Mouse (Mus musculus) adrenal gland, adult 18-20 months (tissue): ENCODE measurements around the gene 0610009B22Rik. TPM values are rescaled to one million over a fixed set of nuclear protein-coding genes. Genes with fewer than 3 reads are reported as not detected.
A peak's percentile ranks its signal among the peaks of the same experiment; 100 is the strongest.

Experiments
- DNase-seq, 2 experiments: peaks; one replicate each; pipeline ENCODE4 v3.0.0; 2021 to 2022; ENCODE audit warnings: low spot score in 2 of 2
- total RNA-seq, 2 experiments: library from RNA; stranded (reverse); gene quantifications; 1 replicate in 1 of 2; 2 replicates in 1 of 2; pipeline ENCODE4 v1.2.3; 2021

0610009B22Rik gene
- total RNA-seq, 2 experiments from 2014 or later: 45.2 to 57.2 TPM

DNA sequence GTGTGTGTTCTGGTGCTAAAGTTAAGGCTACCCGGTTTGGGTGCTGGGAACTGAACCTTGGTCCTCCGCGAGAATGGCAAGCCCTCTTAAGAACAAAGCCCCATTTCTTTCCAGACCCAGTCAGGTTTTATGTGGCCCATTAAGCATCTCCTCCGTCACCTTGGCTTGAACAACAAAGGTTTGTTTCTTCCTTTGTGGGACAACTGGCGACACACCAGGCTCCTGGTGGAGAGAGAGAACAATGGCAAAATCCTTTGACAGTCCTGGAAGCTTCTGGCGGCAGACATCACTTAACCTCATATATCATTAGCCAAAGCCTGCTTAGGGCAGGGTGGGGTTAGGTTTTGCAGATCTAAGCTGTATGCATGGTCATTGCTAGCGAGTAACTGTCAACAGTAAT is 26.0 kb downstream of the 0610009B22Rik start:
- DNase-seq: no peak

DNA sequence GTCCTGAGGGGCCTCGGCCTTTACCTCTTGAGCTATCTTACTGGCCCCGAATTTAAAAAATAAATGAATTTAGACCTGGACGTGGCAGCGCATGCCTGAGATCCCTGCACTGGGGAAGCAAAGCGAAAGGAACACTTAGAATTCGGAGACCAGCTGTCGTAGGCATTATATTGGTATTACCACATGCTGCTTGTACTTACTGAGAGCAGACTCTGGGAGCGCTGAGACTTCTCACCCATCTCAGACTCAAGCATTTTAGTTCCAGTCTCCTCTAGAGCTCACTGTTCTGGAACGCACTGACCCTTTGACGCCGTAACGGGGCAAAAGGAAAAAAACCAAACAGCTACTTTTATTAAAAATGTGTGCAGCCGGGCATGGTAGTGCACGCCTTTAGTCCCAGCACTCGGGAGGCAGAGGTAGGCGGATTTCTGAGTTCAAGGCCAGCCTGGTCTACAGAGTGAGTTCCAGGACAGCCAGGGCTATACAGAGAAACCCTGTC is 26.8 kb downstream of the 0610009B22Rik start:
- DNase-seq: no peak

DNA sequence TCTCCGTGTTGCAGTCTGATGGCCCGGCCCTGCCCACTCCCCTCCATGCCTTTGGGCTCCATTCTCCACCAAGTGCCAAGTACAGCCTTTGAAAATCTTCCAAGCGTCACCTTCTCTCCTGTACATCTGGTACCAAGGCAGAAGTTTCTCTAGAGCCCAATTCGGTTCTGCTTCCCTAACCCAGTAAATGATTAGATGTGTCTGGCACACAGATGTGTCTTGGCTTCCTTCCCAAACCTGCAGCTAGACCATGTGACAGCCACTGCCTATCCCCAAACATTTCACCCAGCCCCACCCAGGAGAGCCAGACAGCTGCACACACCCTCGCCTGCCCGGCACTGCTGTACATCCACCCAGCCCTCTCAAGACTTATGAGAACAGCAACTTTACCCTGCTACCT is 30.0 kb downstream of the 0610009B22Rik start:
- DNase-seq: no peak

DNA sequence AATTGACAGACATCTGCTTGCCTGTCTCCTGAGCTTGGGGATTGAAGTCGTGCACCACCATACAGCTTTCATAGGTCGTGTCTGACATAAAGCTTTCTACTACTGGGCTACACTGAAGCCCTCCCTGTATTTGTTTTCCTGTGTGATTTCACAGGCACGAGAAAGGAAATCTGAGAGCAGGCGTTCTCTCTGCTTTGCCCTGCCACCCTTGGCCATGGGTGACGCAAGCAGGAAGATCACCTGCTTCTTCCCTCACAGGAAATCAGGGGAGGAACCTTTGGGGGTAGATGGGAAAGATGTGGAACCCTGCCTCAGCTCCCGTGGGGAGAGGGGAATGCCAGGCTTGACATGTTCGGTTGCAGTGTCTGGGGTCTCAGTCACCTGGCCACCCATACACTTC is 30.4 kb downstream of the 0610009B22Rik start:
- DNase-seq: no peak

DNA sequence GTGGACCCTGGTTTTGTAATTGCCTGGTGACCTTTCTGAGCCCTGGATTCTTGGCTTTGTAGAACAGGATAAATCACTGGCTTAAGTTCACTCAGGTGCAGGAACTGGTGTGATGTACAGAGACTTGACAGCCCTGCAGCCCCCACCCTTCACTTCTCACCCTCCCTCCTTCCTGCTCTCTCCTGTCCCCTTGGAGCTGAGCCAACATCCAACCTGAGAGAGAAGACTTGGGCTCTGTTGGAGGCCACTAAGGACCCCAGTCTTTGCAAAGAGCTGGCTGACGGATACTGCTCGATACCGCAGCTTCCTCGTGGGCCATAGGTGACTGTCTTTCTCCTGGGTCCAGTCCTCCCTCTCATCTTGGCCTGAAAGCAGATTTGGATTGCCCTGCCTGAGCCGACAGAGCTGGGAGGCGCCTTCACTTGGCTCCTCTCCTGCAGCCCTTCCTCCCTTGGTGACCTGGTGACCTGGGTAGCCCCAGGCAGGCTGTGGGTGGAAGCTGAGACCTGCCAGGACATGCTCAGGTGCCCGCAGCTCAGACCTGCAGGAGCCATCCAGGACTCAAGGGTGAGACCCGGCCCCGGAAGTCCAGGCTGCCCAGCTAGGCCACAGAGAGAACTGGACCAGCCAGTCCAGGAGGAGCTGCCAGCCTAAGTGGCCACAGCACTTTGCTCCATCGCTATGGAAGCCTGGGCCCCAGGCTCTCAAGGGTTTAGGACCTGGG is 31.7 kb downstream of the 0610009B22Rik start:
- no peak for DNase-seq

DNA sequence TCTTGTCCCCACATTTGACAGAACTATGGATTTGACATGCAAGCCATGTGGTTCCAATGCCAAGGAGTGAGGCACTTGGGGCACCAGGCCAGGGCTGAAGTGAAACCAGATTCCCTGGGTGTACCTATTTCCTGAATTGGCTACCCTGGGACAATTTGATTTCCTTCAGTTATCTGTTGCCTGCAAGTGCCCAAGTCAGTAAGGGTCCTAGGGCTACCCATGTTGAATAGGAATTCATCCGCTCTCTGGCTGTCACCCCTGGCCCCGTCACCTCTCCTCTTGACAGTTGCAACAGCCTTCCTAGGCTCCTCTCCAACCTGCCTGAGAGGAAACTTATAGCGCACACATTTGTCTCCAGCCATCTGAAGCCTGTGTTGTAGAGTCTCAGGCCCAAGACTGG is 33.8 kb downstream of the 0610009B22Rik start:
- DNase-seq: no peak

DNA sequence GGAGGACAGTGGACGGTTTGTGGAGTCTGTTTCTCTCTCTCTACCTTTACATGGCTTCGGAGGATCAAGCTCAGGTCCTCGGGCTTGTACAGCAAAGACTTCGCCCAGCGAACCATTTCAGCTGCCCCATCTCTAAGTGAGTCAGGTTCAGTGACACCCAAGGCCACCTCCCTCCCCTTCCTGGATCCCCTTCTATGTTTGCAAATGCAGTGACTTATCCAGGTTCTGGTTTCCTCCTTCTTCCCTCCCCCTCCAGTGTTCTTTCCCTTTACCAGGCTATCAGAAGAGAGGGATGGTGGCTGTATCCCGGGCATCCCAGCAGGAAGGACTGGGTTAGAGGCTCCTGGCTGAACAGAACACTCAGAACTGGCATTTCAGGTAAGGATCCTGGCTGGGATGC is 34.9 kb downstream of the 0610009B22Rik start:
- DNase-seq: no peak

DNA sequence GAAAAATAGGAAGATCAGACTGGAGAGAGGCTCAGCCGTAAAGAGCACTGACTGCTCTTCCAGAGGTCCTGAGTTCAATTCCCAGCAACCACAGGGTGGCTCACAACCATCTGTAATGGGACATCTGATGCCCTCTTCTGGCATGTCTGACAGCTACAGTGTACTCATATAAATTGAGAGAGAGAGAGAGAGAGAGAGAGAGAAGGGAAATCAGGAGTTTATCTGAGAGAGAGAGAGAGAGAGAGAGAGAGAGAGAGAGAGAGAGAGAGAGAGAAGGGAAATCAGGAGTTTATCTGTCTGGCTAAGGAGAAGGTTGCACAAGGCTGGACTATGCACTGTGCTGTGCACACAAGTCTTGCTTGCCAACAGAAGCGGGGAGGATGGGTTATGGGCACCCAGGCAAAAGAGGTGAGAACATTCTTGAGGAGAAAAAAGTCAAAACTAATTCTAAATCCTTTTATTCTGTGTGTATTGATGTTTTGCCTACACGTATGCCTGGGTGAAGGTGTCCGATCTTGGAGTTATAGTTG is 35.7 kb downstream of the 0610009B22Rik start:
- no peak for DNase-seq

DNA sequence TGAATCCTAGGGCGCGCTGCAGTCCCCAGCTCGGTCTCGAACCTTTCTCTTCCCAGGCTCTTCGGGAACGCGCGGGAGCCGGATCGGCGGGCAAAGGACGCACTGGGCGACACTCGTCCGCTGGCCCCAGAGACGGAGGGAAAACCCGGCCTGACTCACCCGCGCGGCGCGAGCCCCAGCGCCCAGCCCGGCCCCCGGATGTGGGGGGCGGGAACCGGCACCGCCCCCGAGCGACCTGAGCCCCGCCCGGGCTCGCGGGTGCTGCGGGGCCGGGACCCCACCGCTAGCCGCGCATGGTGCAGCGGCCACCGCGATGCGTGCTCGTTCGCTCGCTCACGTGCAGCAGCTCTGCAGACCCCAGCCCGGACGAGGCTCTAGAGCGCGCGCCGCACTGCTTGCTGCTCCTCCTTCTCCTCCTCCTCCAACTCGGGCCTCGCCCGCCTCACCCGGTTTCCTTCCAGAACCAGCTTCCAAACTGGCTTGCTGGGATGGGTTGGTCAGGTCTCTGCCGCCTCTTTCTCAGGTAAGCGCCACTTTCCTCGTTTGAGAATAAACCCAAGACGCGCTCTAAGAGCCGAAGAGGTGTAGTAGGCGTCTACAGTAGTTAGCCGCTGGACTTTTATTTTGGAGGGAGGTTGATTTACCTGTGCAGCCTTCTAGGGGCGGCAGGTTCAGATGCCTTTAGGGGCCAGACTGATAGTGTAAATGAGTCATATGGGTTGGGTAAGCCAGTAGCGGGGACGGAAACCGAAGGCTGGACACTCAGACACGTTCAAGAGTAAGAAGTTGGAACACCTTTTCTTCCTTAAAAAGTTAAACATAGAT is 37.8 kb downstream of the 0610009B22Rik start, which contains the start of the genes N4bp3 and D930048N14Rik:
TSS of gene N4bp3 (minus strand) at position 152 of the 825 bp plus-strand sequence.
TSS of gene D930048N14Rik (plus strand) at position 264 of the 825 bp plus-strand sequence.
- DNase-seq: peak; percentile 85 to 86

DNA sequence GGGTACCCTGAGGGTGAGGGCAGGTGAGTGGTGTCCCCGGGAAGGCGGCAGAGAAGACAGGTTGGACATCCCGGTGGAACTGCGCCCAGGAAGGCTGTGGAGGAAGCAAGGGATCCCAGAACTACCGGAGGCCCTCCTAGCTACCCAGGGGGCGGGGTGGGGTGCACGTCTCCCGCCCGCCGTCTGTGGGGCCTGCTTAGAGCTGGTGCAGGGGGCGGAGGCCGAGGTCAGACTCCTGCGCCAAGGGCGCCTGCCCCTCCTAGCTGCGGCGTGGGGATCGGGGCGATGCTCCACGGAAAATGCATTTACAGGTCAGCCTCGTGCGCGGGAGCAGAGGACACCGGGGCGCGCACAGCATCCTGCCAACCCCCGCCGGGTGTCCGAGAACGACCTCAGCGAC is 38.4 kb downstream of the 0610009B22Rik start:
- DNase-seq: no peak

DNA sequence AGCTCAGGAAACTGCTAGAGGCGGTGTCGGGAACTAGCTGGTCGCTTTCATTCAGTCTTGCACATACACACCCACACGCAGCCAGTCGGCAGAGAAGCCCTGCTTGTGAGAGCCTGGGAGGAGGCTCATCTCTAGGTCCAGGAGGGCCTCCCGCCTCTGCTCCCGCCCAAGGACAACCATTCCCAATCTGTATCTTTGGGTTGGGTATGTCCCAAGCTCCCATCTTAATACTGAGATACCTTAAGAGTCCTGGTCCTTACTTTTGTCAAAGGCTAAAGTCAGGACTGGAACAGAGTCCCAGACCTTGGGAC is 38.8 kb downstream of the 0610009B22Rik start:
- DNase-seq: no peak

DNA sequence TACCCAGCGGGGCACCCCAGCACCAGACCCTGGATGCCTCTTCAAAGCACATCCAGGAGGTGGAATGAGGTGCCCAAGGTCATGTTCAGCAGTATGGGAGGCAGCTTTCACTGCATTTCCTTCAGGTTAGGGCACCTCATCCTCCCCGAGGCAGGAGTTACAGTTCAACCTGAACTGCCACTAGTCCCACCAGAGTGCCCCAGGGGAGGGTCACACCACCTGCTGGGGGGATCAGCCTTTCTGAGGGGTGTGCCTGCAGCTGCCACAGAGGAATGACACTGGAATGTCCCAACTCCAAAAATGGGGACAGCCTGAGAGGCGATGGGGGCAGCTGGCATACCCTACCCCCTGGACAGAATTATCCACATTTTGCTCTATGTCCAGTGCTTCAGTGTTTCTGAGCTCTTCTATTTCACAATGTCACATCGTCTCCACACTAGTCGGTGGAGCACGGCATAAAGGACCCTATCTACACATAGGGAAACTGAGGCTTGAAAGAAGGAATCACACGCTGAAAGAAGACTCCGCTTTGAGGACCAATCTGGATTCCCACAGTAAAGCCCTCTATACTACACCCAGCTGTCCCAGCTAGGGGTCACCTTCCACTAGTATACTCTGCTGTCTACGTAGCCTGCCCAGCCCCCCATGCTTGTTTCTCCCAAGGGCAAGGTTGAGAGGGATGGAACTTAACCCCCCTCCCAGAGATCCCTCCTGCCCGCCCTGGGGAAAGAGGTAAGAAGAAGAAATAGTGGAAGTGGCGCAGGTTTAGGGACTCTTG is 39.4 kb downstream of the 0610009B22Rik start:
- no peak for DNase-seq

DNA sequence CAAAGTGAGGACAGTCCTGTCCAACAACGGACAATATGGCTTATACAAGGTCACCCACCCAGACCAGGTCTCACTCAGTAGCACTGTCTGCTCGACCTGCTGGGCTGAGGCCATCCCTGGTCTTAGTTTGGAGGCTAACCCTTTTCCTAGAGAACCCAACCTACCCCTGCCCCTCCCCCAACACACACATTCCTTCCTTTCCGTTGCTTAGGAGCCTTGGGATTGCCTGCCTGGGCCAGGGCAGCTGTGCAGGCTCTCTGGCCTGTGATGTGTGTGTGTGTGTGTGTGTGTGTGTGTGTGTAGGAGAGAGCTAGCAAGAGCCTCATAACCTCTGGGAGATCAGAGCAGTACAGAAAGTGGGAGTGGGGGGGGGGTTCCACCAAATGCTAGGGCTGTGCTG is 40.1 kb downstream of the 0610009B22Rik start:
- no peak for DNase-seq

DNA sequence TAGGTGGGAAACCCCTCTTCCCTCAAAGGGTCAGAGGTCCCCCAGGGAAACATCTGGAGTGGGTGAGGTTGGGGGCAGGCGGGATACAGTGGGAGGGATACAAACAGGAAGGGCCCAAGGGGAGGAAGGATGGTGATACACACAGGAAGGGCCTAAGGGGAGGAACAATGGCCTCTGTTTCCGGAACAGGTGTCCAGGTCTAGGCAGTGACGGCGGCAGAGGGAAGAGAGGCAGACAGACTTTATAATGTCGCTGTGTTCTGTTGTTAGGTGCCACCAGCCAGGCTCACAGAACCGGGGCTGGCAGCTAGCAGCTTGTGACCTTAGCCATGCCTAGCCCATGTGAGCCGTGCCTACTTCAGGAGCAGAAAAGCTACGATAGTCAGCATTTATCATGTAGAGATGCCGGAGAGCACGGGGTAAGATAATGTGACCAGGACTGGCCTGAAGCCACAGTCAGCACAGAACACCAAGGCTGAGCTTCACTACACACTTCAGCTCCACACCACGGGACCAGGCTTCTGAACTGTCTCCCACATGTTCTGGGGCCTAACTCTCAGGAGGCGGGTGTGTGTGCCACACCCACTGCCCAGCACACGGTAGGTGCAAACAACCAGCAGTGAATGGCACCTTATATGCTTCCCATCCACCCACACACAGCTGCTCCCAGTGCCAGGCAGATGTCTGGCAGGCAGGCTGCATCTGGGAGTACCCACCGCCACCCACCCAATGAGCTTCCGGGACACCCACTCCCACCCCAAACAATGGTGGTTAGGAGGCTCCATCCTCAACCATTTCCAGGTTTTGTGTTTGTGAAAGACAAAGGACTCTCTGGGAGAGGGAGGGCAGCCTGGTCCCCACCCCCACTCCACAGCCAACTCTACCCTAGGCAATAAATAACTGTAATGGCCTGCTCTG is 41.7 kb downstream of the 0610009B22Rik start:
- no peak for DNase-seq

DNA sequence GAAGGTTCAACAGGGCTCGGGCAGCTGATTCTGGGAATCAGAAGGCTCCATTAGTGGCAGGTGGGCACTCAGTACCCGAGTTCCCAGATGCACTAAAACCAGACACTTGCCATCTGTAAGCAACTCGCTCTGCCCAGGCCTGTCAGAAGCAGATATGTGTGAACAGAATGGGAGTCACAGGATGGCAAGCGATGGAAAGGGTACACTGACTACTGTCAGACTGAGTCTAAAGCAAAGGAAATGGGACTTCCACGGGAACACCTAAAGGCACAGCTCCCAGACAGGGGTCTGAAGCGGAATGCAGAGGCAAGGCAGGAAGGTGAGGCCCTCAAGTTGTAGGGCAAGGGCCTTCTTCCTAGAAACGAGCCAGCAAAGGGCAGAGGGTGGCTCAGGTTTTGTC is 42.4 kb downstream of the 0610009B22Rik start:
- DNase-seq: no peak

DNA sequence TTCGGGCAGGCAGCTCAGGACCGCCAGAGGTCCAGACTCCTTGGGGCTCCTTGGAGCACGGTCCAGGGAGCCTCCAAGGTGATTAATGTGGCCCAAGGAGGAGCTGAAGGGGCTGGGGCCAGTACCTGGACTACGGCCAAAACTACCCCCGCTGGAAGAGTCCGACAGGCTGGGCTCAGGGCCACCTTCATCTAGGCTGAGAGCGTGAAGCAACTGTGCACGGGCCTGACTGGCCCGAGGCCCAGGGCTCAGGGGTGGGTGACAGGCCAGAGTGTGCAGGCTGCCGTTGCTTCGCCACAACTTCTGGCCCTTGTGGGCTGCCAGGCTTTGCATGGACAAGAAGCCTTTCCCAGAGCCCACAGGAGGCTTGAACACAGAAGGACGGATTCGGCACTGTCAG is 43.4 kb downstream of the 0610009B22Rik start:
- no peak for DNase-seq

DNA sequence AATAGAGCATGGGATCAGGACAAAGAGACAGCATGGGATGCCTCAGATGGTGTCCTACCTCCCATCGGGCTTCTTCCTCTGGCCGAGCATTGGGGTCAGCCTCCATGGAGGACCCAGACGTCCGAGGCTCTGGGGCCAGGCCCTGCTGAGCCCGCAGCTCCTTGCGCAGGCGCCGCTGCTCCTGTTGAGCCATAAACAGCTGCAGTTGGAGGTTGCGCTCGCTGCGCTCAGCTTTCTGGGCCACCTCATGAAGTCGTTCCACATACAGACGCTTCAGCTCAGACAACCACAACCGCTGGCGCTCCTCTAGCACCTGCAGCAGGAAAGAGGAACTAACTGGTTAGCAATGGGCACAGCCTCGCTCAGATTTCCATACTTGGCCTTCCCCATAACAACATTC is 44.5 kb downstream of the 0610009B22Rik start:
- no peak for DNase-seq

DNA sequence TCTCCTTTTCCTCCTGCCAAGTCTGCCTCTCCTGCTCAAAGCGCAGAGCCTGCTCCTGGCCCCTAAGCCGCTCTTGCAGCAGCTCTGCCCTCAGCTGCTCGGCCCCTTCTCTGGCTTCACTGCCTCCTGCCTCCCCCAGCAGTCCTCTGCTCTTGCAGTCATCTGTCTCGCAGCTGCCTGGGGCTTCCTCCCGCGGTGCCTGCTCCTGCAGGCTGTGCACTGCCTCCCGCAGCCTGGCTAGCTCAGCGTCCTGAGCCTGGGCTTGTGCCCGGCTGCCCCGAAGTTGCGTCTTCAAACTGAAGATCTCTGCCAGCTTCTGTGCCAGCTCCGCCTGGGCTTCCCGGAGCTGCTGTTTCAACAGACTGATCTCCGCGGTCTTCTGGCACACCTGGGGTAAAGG is 44.9 kb downstream of the 0610009B22Rik start:
- no peak for DNase-seq

DNA sequence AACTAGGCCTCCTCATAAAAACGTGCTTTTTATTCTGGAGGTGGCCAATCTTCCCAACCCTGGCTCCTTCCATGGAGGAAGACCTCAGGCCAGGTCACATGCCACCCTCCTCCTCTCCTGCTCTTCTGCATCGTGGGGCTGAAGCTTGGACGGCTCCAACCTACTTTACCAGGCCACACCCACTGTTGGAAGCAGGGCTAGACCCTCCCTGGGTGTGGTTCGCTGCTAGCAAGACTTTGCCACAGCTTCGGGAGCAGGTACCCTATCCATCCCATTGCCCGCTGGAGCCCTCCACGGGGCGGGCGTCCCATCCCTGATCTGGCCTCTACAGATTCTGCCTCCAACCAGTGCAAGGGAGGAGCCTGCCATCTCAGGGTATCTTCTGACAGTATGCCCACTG is 45.5 kb downstream of the 0610009B22Rik start:
- no peak for DNase-seq

DNA sequence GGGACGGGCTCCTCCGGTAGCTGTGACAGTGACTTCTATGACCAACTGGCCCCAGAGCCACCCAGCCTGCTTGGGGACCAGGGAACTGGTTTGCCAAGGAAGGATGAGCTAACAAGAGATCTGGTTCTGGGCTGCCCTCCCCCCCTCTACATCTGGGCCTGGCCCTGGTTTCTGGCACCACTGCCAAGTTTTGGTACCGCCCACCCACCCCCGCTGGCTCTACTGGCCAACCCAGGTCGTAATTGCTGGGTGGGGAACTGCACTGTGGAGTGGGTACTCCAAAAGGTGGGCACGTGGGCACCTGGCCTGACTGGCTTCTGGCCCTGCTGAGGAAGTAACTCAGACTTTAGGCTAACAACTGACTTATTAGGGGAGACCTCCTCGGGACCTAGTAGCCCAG is 47.9 kb downstream of the 0610009B22Rik start:
- no peak for DNase-seq
